Comparison of ENCODE assay signal across 21 mouse cellular contexts in genomic region chr14:117783671-117784262, GRCm38 (mm10).
A peak's percentile ranks its signal among the peaks of the same experiment; 100 is the strongest.
DNase-seq lines count a peak whose midpoint lies in the region; ATAC-seq and TF ChIP-seq lines count a peak whose summit lies in the region.
"Had no signal": no experiment of that assay in that cellular context is flagged by ENCODE, and none has a peak within 500 bp of the region (broad histone marks: within the 10 kb centered on the region; RNA-seq: fewer than 3 reads in every experiment).

No protein-coding gene starts in this region.

- no peaks in the 10 kb centered on the region for H3K9me3 ChIP-seq in forebrain, postnatal 0 days (ENCODE audit: low read length)
- H3K9me3 ChIP-seq in forebrain, embryonic 15.5 days: no peaks in the 10 kb centered on the region
- H3K9me3 ChIP-seq in hindbrain, embryonic 13.5 days: no peaks in the 10 kb centered on the region
- H3K9me3 ChIP-seq in midbrain, embryonic 16.5 days (replicated peaks; ENCODE audit: control insufficient read depth, low read length, poor library complexity, severe bottlenecking): no peaks in the 10 kb centered on the region
- H3K9me3 ChIP-seq: intestine, embryonic 15.5 days; kidney, embryonic 15.5 days; midbrain, embryonic 12.5 days had no signal

- H3K4me2 ChIP-seq in forebrain, postnatal 0 days (ENCODE audit: low read depth): no peak overlapping the region
- no peak overlapping the region for H3K4me2 ChIP-seq in forebrain, embryonic 15.5 days (replicated peaks)
- no peak overlapping the region for H3K4me2 ChIP-seq in hindbrain, embryonic 13.5 days
- no peak overlapping the region for H3K4me2 ChIP-seq in midbrain, embryonic 16.5 days (ENCODE audit: low read length)
- H3K4me2 ChIP-seq: heart, embryonic 11.5 days; intestine, embryonic 15.5 days; kidney, embryonic 15.5 days; liver, embryonic 11.5 days; midbrain, embryonic 12.5 days had no signal

- no peak overlapping the region for H3K9ac ChIP-seq in forebrain, postnatal 0 days
- no peak overlapping the region for H3K9ac ChIP-seq in forebrain, embryonic 15.5 days (replicated peaks)
- no peak overlapping the region for H3K9ac ChIP-seq in hindbrain, embryonic 13.5 days
- 0 out of 2 replicates have a peak overlapping the region, but pooled peaks have one; percentile 10 for H3K9ac ChIP-seq in midbrain, embryonic 16.5 days (ENCODE audit: low read depth, low read length)
- H3K9ac ChIP-seq: intestine, embryonic 15.5 days; kidney, embryonic 15.5 days; midbrain, embryonic 12.5 days had no signal

- TF ChIP-seq CTCF in forebrain, postnatal 0 days (IDR thresholded peaks at IDR 0.05; ENCODE audit: low read depth): peak; percentile 8; the same call in 1 of the 2 replicates

- intact Hi-C loops in left cerebral cortex, postnatal 25 days (cut with DNase I): no loop called here

- H3K36me3 ChIP-seq in forebrain, postnatal 0 days (ENCODE audit: insufficient read depth): no peaks in the 10 kb centered on the region
- no peaks in the 10 kb centered on the region for H3K36me3 ChIP-seq in forebrain, embryonic 15.5 days
- no peaks in the 10 kb centered on the region for H3K36me3 ChIP-seq in hindbrain, embryonic 13.5 days
- no peaks in the 10 kb centered on the region for H3K36me3 ChIP-seq in midbrain, embryonic 16.5 days (ENCODE audit: control insufficient read depth, insufficient read depth, low read length)
- H3K36me3 ChIP-seq: intestine, embryonic 15.5 days; kidney, embryonic 15.5 days; midbrain, embryonic 12.5 days had no signal

- no peak for DNase-seq in forebrain, postnatal 0 days
- DNase-seq in adipocyte (ENCODE audit: low spot score): peak; percentile 53
- no peak for DNase-seq in thymus, postnatal 4 days
- DNase-seq in adrenal gland, postnatal 10 days: no peak
- no peak for DNase-seq in left cerebral cortex, postnatal 25 days (ENCODE audit: low spot score in 2 of 2)
- DNase-seq: adrenal gland, adult 8-10 months; cerebellum, adult 2 months; gastrocnemius, postnatal 36 days; heart, postnatal 14 days; lung, adult 2 months; lung, postnatal 4 days; right cerebral cortex, postnatal 4 days had no signal

- no peaks in the 10 kb centered on the region for H3K4me1 ChIP-seq in forebrain, postnatal 0 days (ENCODE audit: insufficient read depth)
- peaks cover 6% of the 10 kb centered on the region for H3K4me1 ChIP-seq in forebrain, embryonic 15.5 days
- H3K4me1 ChIP-seq in hindbrain, embryonic 13.5 days (replicated peaks): peaks cover 34% of the 10 kb centered on the region
- peaks cover 6% of the 10 kb centered on the region for H3K4me1 ChIP-seq in midbrain, embryonic 16.5 days (ENCODE audit: control insufficient read depth, insufficient read depth, low read length)
- H3K4me1 ChIP-seq: intestine, embryonic 15.5 days had no signal

- no peak; the same call in 1 of the 2 replicates for ATAC-seq in forebrain, postnatal 0 days
- ATAC-seq in forebrain, embryonic 15.5 days (replicated peaks): no peak
- no peak for ATAC-seq in hindbrain, embryonic 13.5 days (ENCODE audit: low FRiP score)
- no peak for ATAC-seq in midbrain, embryonic 16.5 days
- ATAC-seq: intestine, embryonic 15.5 days had no signal

- 61% methylated on average over 8 of the region's 8 CpGs for WGBS in forebrain, postnatal 0 days
- WGBS in forebrain, embryonic 15.5 days: 68% methylated on average over 8 of the region's 8 CpGs
- 60% methylated on average over 8 of the region's 8 CpGs for WGBS in hindbrain, embryonic 13.5 days
- 47% methylated on average over 8 of the region's 8 CpGs for WGBS in midbrain, embryonic 16.5 days

- no peak overlapping the region for H3K27ac ChIP-seq in forebrain, postnatal 0 days (ENCODE audit: low read depth, low read length)
- no peak overlapping the region for H3K27ac ChIP-seq in forebrain, embryonic 15.5 days (replicated peaks)
- peak overlapping the region; percentile 19; the same call in 1 of the 2 replicates for H3K27ac ChIP-seq in hindbrain, embryonic 13.5 days
- 0 out of 2 replicates have a peak overlapping the region, but pooled peaks have one; percentile 22 for H3K27ac ChIP-seq in midbrain, embryonic 16.5 days (ENCODE audit: low read length)
- H3K27ac ChIP-seq: intestine, embryonic 15.5 days; kidney, embryonic 15.5 days; midbrain, embryonic 12.5 days had no signal

- H3K4me3 ChIP-seq in forebrain, postnatal 0 days (ENCODE audit: low read depth, low read length): no peak overlapping the region
- H3K4me3 ChIP-seq in forebrain, embryonic 15.5 days: no peak overlapping the region
- no peak overlapping the region for H3K4me3 ChIP-seq in hindbrain, embryonic 13.5 days
- no peak overlapping the region for H3K4me3 ChIP-seq in midbrain, embryonic 16.5 days (ENCODE audit: low read depth, low read length)
- H3K4me3 ChIP-seq: erythroblast, embryonic 14.5 days; intestine, embryonic 15.5 days; kidney, embryonic 15.5 days; midbrain, embryonic 12.5 days had no signal

- no peaks in the 10 kb centered on the region for H3K27me3 ChIP-seq in forebrain, postnatal 0 days (ENCODE audit: insufficient read depth, low read length)
- H3K27me3 ChIP-seq in forebrain, embryonic 15.5 days: no peaks in the 10 kb centered on the region
- H3K27me3 ChIP-seq in hindbrain, embryonic 13.5 days: no peaks in the 10 kb centered on the region
- H3K27me3 ChIP-seq in midbrain, embryonic 16.5 days (ENCODE audit: control insufficient read depth, insufficient read depth, low read depth, low read length): no peaks in the 10 kb centered on the region
- H3K27me3 ChIP-seq: intestine, embryonic 15.5 days; kidney, embryonic 15.5 days; midbrain, embryonic 12.5 days had no signal

Comparison
In these comparisons a context has a peak if more than half of its experiments do, and no peak if none do; other contexts are left out.
1. H3K27ac ChIP-seq: peak in hindbrain, embryonic 13.5 days (single experiment) and midbrain, embryonic 16.5 days (single experiment); none in forebrain, postnatal 0 days (single experiment) and forebrain, embryonic 15.5 days (single experiment).